Mouse (Mus musculus): ENCODE measurements around the gene Tmod2.

DNA sequence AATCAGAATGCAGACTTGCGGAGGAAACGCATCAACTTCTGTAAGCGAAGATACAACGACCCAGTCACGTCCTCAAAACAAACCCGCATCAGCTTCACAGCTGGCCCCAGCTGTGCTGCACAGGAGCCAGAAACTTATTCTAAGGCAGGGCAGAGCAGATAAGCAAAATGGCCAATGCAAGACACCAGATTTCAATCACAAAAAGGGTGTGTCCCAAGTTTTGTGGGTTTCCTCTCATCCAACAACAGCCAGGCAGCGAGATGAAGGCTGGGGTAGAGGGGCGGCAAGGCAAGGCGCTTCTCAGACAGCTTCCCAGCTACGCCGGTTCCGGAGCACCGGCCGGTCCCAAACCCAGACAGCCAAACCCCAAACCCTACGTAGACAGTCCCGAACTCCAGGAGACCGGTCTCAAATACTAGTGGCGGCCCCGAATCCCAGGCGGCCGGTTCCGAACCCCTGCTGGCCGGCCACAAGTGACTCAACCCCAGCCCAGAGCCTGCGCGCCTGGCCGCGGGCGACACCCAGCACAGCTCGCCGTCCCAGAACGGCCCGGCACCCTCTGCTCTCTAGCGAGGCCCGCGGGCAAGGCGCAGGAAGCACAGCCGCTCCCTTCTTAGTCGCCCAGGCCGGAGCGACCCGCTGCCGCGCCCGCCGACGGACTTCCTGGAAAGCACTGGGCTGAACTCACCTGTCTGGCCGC, 52.2 kb downstream of the Tmod2 start:
- no peak for TF ChIP-seq CTCF (IDR thresholded peaks at IDR 0.05; ENCODE audit: borderline replicate concordance, insufficient read depth, low read length)
- TF ChIP-seq POLR2A (IDR thresholded peaks at IDR 0.05; ENCODE audit: low read depth, low read length) = no peak
